8 mouse cellular contexts compared by ENCODE assay signal in the genomic region with DNA sequence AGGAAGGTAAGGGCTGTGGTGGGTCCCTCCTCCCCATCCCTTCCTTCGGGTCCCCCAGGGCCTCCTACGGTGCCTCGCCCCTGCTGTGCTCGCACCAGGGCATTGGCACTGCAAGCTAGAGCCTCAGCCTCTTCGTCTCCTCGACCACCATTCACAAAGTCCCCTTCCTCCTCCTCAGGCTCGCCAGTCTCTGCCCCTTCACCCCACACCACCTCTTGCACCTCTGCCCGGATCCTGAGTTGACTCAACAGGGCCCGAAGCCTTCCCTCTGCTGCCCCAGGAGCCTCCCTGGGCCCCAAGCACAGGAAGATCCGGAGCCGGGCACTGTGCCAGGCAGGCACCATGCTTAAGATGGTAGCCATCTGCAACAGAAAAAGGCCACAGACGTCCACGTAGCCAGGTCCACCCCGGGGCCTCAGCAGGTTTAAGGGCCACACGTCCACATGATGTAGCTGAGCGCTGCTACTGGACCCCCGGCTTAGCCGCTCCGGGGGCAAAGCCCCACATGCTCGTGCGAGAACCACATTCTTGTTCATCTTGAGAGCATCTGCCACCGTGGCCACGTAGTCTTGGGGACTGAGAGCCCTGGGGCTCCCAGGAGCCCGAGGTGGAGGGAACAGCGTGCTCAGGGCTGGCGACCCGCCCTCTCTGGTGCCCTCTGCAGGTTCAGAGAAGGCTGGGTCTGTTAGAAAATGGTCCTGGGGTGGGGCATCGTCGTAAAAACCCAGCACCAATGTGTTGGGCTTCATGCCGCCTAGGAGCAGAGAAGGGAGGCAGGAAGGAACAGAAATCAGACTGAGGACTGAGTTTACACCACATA. TPM values are rescaled to one million over a fixed set of nuclear protein-coding genes. Genes with fewer than 3 reads are reported as not detected.
DNase-seq lines count a peak whose midpoint lies in the region; ATAC-seq and TF ChIP-seq lines count a peak whose summit lies in the region.

No protein-coding gene starts in this region.

- H3K9me3 ChIP-seq in ES-Bruce4 (replicated peaks; ENCODE audit: control insufficient read depth, insufficient read depth, low read length, poor library complexity, severe bottlenecking), result no peaks in the 10 kb centered on the region
- H3K9me3 ChIP-seq in intestine, embryonic 15.5 days, result no peaks in the 10 kb centered on the region
- no peaks in the 10 kb centered on the region for H3K9me3 ChIP-seq in lung, embryonic 16.5 days (ENCODE audit: control insufficient read depth, low read length)
- no peaks in the 10 kb centered on the region for H3K9me3 ChIP-seq in stomach, embryonic 16.5 days (replicated peaks; ENCODE audit: control insufficient read depth, low read length)

- H3K4me1 ChIP-seq in ES-Bruce4 (ENCODE audit: control insufficient read depth, insufficient read depth, low read length), result peaks cover 5% of the 10 kb centered on the region
- peaks cover 37% of the 10 kb centered on the region for H3K4me1 ChIP-seq in intestine, embryonic 15.5 days (replicated peaks)
- peaks cover 25% of the 10 kb centered on the region for H3K4me1 ChIP-seq in lung, embryonic 16.5 days (replicated peaks; ENCODE audit: control insufficient read depth, insufficient read depth, low read length)
- peaks cover 25% of the 10 kb centered on the region for H3K4me1 ChIP-seq in stomach, embryonic 16.5 days (ENCODE audit: control insufficient read depth, insufficient read depth, low read length)

- H3K4me2 ChIP-seq in intestine, embryonic 15.5 days (replicated peaks), result peak overlapping the region; percentile 78
- peak overlapping the region; percentile 80 for H3K4me2 ChIP-seq in lung, embryonic 16.5 days (ENCODE audit: low read depth, low read length)
- peak overlapping the region; percentile 90 for H3K4me2 ChIP-seq in stomach, embryonic 16.5 days (ENCODE audit: low read depth, low read length)

- no peak overlapping the region for H3K27ac ChIP-seq in ES-Bruce4 (ENCODE audit: insufficient read depth, low read length)
- H3K27ac ChIP-seq in intestine, embryonic 15.5 days, result peak overlapping the region; percentile 91
- peak overlapping the region; percentile 97 for H3K27ac ChIP-seq in lung, embryonic 16.5 days (ENCODE audit: low read length)
- H3K27ac ChIP-seq in stomach, embryonic 16.5 days (ENCODE audit: low read length), result peak overlapping the region; percentile 90

- 42% methylated on average over 29 of the region's 30 CpGs for WGBS in intestine, embryonic 15.5 days
- 38% methylated on average over 30 of the region's 30 CpGs for WGBS in lung, embryonic 16.5 days
- 42% methylated on average over 30 of the region's 30 CpGs for WGBS in stomach, embryonic 16.5 days

- DNase-seq in heart, adult 11 months, result peak; percentile 94
- no peak for DNase-seq in heart, adult 8-10 months (ENCODE audit: low spot score)
- no peak for DNase-seq in left cerebral cortex, adult 11 months (ENCODE audit: low spot score)

- TF ChIP-seq CTCF in ES-Bruce4 (IDR thresholded peaks at IDR 0.05; ENCODE audit: low read depth, low read length), result peak; percentile 73

- no peak for TF ChIP-seq EP300 in ES-Bruce4 (IDR thresholded peaks at IDR 0.05; ENCODE audit: insufficient read depth, low read depth, low read length)

- no peaks in the 10 kb centered on the region for H3K27me3 ChIP-seq in ES-Bruce4 (ENCODE audit: control insufficient read depth, insufficient read depth, low read length, poor library complexity, severe bottlenecking)
- H3K27me3 ChIP-seq in intestine, embryonic 15.5 days (replicated peaks), result no peaks in the 10 kb centered on the region
- H3K27me3 ChIP-seq in lung, embryonic 16.5 days (ENCODE audit: control insufficient read depth, insufficient read depth, low read depth, low read length), result no peaks in the 10 kb centered on the region
- no peaks in the 10 kb centered on the region for H3K27me3 ChIP-seq in stomach, embryonic 16.5 days (ENCODE audit: control insufficient read depth, insufficient read depth, low read length)

- H3K36me3 ChIP-seq in ES-Bruce4 (ENCODE audit: control insufficient read depth, insufficient read depth, low read length, poor library complexity, severe bottlenecking), result 0 out of 2 replicates have a peak, but pooled peaks cover 3% of the 10 kb centered on the region
- peaks cover 6% of the 10 kb centered on the region; the same call in 1 of the 2 replicates for H3K36me3 ChIP-seq in intestine, embryonic 15.5 days
- peaks cover 15% of the 10 kb centered on the region; the same call in 1 of the 2 replicates for H3K36me3 ChIP-seq in lung, embryonic 16.5 days (ENCODE audit: control insufficient read depth, insufficient read depth, low read length)
- peaks cover 2% of the 10 kb centered on the region; the same call in 1 of the 2 replicates for H3K36me3 ChIP-seq in stomach, embryonic 16.5 days (ENCODE audit: control insufficient read depth, insufficient read depth, low read length)

- ATAC-seq in erythroblast, adult 5-6 weeks (replicated peaks; ENCODE audit: low FRiP score, poor library complexity, severe bottlenecking), result peak; percentile 73
- no peak for ATAC-seq in intestine, embryonic 15.5 days
- peak; percentile 11 for ATAC-seq in lung, embryonic 16.5 days (ENCODE audit: low read depth)
- 0 out of 2 replicates have a peak, but pooled peaks have one; percentile 0 for ATAC-seq in stomach, embryonic 16.5 days (ENCODE audit: insufficient read depth, low FRiP score)

- TF ChIP-seq POLR2A in ES-Bruce4 (IDR thresholded peaks at IDR 0.05; ENCODE audit: insufficient read depth, low read length), result no peak

- H3K9ac ChIP-seq in ES-Bruce4 (ENCODE audit: low read depth, poor library complexity, severe bottlenecking), result peak overlapping the region; percentile 81
- H3K9ac ChIP-seq in intestine, embryonic 15.5 days, result peak overlapping the region; percentile 72
- H3K9ac ChIP-seq in lung, embryonic 16.5 days (ENCODE audit: low read length), result peak overlapping the region; percentile 94
- H3K9ac ChIP-seq in stomach, embryonic 16.5 days (ENCODE audit: low read length), result peak overlapping the region; percentile 83

- H3K4me3 ChIP-seq in ES-Bruce4 (ENCODE audit: low read depth, low read length), result peak overlapping the region; percentile 80
- H3K4me3 ChIP-seq in intestine, embryonic 15.5 days (replicated peaks), result no peak overlapping the region
- no peak overlapping the region for H3K4me3 ChIP-seq in lung, embryonic 16.5 days (ENCODE audit: low read length)
- no peak overlapping the region for H3K4me3 ChIP-seq in stomach, embryonic 16.5 days (replicated peaks; ENCODE audit: low read length)

RNA-seq across cellular contexts. Expression of a gene that starts 1.1 kb away (rescaled TPM):
- 10 to 100 TPM; 11.5 to 13.2 (median 12.4) TPM for total RNA-seq in heart, adult 8-10 months (2022)
- polyA plus RNA-seq in ES-Bruce4 (2011; ENCODE audit: insufficient read depth, insufficient read length, low read depth, missing spikeins), result 22.2 and 23.2 TPM in 2 replicates
- total RNA-seq in erythroblast, adult 5-6 weeks (2015; ENCODE audit: low replicate concordance), result 0.96 and 2.1 TPM in 2 replicates
- 2.6 TPM in 1 of 2 replicates, not detected in the other for total RNA-seq in erythroblast, adult 5-6 weeks (2017; ENCODE audit: low replicate concordance)
- 63.9 and 64.8 TPM in 2 replicates for polyA plus RNA-seq in intestine, embryonic 15.5 days (2015; fragmentation: Nextera tagmentation; extraction: Ambion mirVana)
- 90.5 and 94.0 TPM in 2 replicates for polyA plus RNA-seq in lung, embryonic 16.5 days (2015; fragmentation: Nextera tagmentation; extraction: Ambion mirVana)
- polyA plus RNA-seq in stomach, embryonic 16.5 days (2015; fragmentation: Nextera tagmentation; extraction: Ambion mirVana), result 77.6 and 77.8 TPM in 2 replicates

RNA-seq across cellular contexts. Expression of a gene that starts 7.8 kb away (rescaled TPM):
- total RNA-seq in heart, adult 8-10 months (2022), result 10 to 100 TPM; 54.4 to 62.6 (median 60.3) TPM
- polyA plus RNA-seq in ES-Bruce4 (2011; ENCODE audit: insufficient read depth, insufficient read length, low read depth, missing spikeins), result 121 and 139 TPM in 2 replicates
- 85.7 and 166 TPM in 2 replicates for total RNA-seq in erythroblast, adult 5-6 weeks (2015; ENCODE audit: low replicate concordance)
- 227 and 383 TPM in 2 replicates for total RNA-seq in erythroblast, adult 5-6 weeks (2017; ENCODE audit: low replicate concordance)
- polyA plus RNA-seq in intestine, embryonic 15.5 days (2015; fragmentation: Nextera tagmentation; extraction: Ambion mirVana), result 117 and 120 TPM in 2 replicates
- polyA plus RNA-seq in lung, embryonic 16.5 days (2015; fragmentation: Nextera tagmentation; extraction: Ambion mirVana), result 141 and 144 TPM in 2 replicates
- 113 and 116 TPM in 2 replicates for polyA plus RNA-seq in stomach, embryonic 16.5 days (2015; fragmentation: Nextera tagmentation; extraction: Ambion mirVana)

RNA-seq across cellular contexts. Expression of a gene that starts 18.1 kb away (rescaled TPM):
- total RNA-seq in heart, adult 8-10 months (2022), result 1 to 10 TPM; 1.3 to 2.1 (median 2.0) TPM
- polyA plus RNA-seq in ES-Bruce4 (2011; ENCODE audit: insufficient read depth, insufficient read length, low read depth, missing spikeins), result 7.9 and 8.8 TPM in 2 replicates
- total RNA-seq in erythroblast, adult 5-6 weeks (2015; ENCODE audit: low replicate concordance), result 1.9 TPM in 2 replicates
- total RNA-seq in erythroblast, adult 5-6 weeks (2017; ENCODE audit: low replicate concordance), result 0.43 and 0.98 TPM in 2 replicates
- 14.3 and 15.9 TPM in 2 replicates for polyA plus RNA-seq in intestine, embryonic 15.5 days (2015; fragmentation: Nextera tagmentation; extraction: Ambion mirVana)
- 11.6 and 12.5 TPM in 2 replicates for polyA plus RNA-seq in lung, embryonic 16.5 days (2015; fragmentation: Nextera tagmentation; extraction: Ambion mirVana)
- polyA plus RNA-seq in stomach, embryonic 16.5 days (2015; fragmentation: Nextera tagmentation; extraction: Ambion mirVana), result 12.6 and 13.7 TPM in 2 replicates

RNA-seq across cellular contexts. Expression of a gene that starts 20.9 kb away (rescaled TPM):
- 10 to 100 TPM in 2 of 4 experiments, 1 to 10 TPM in 2; 7.7 to 10.4 (median 9.7) TPM for total RNA-seq in heart, adult 8-10 months (2022)
- polyA plus RNA-seq in ES-Bruce4 (2011; ENCODE audit: insufficient read depth, insufficient read length, low read depth, missing spikeins), result 6.4 and 8.7 TPM in 2 replicates
- 19.0 and 21.7 TPM in 2 replicates for total RNA-seq in erythroblast, adult 5-6 weeks (2015; ENCODE audit: low replicate concordance)
- total RNA-seq in erythroblast, adult 5-6 weeks (2017; ENCODE audit: low replicate concordance), result 16.6 and 27.9 TPM in 2 replicates
- 7.8 and 8.5 TPM in 2 replicates for polyA plus RNA-seq in intestine, embryonic 15.5 days (2015; fragmentation: Nextera tagmentation; extraction: Ambion mirVana)
- 5.1 and 5.6 TPM in 2 replicates for polyA plus RNA-seq in lung, embryonic 16.5 days (2015; fragmentation: Nextera tagmentation; extraction: Ambion mirVana)
- polyA plus RNA-seq in stomach, embryonic 16.5 days (2015; fragmentation: Nextera tagmentation; extraction: Ambion mirVana), result 7.3 and 8.6 TPM in 2 replicates

RNA-seq across cellular contexts. Expression of a gene that starts 28.0 kb away (rescaled TPM):
- 1 to 10 TPM; 1.5 to 3.3 (median 1.9) TPM for total RNA-seq in heart, adult 8-10 months (2022)
- polyA plus RNA-seq in ES-Bruce4 (2011; ENCODE audit: insufficient read depth, insufficient read length, low read depth, missing spikeins), result 0.31 TPM in 1 of 2 replicates, not detected in the other
- total RNA-seq in erythroblast, adult 5-6 weeks (2015; ENCODE audit: low replicate concordance), result 63.5 and 69.6 TPM in 2 replicates
- 55.2 and 63.8 TPM in 2 replicates for total RNA-seq in erythroblast, adult 5-6 weeks (2017; ENCODE audit: low replicate concordance)
- 9.5 and 9.7 TPM in 2 replicates for polyA plus RNA-seq in intestine, embryonic 15.5 days (2015; fragmentation: Nextera tagmentation; extraction: Ambion mirVana)
- 1.9 and 2.6 TPM in 2 replicates for polyA plus RNA-seq in lung, embryonic 16.5 days (2015; fragmentation: Nextera tagmentation; extraction: Ambion mirVana)
- 9.8 and 10.8 TPM in 2 replicates for polyA plus RNA-seq in stomach, embryonic 16.5 days (2015; fragmentation: Nextera tagmentation; extraction: Ambion mirVana)
